Mouse (Mus musculus) intestine, embryonic 14.5 days (tissue): ENCODE results near the gene Chek2. TPM values are rescaled to one million over a fixed set of nuclear protein-coding genes. Genes with fewer than 3 reads are reported as not detected.

ENCODE experiments used
- ATAC-seq: fragments of 200-750 bp; cut with Nextera tagmentation; replicated peaks from 2 replicates; pipeline ENCODE4 v1.8.0; 2017; ENCODE audit warnings: low read depth, moderate number of reproducible peaks, moderate TSS enrichment, moderate library complexity; ENCODE audit not compliant: low FRiP score, low TSS enrichment
- DNase-seq: peaks from one replicate; pipeline ENCODE4 v3.0.0-alpha.2; 2018; ENCODE audit warnings: low spot score
- H3K27ac ChIP-seq: fragments of 300-500 bp; sonication (generic); 2 replicates; pipeline ENCODE4 v1.5.1; 2014; ENCODE audit warnings: low read depth, mild to moderate bottlenecking, control low read depth
- H3K27me3 ChIP-seq: fragments of 300-500 bp; sonication (generic); replicated peaks from 2 replicates; pipeline ENCODE4 v1.6.1; 2014; ENCODE audit warnings: low read length, control low read depth; ENCODE audit not compliant: control insufficient read depth, insufficient read depth
- H3K36me3 ChIP-seq: fragments of 300-500 bp; sonication (generic); 2 replicates; pipeline ENCODE4 v1.6.1; 2014; ENCODE audit warnings: low read length, control low read depth; ENCODE audit not compliant: control insufficient read depth, insufficient read depth
- H3K4me1 ChIP-seq: fragments of 300-500 bp; sonication (generic); replicated peaks from 2 replicates; pipeline ENCODE4 v1.6.1; 2014; ENCODE audit warnings: low read length, control low read depth, mixed read lengths; ENCODE audit not compliant: control insufficient read depth, insufficient read depth
- H3K4me2 ChIP-seq: fragments of 300-500 bp; sonication (generic); 2 replicates; pipeline ENCODE4 v1.6.1; 2014; ENCODE audit warnings: low read length
- H3K4me3 ChIP-seq: fragments of 300-500 bp; sonication (generic); 2 replicates; pipeline ENCODE4 v1.5.1; 2014; ENCODE audit warnings: low read depth, low read length, control low read depth, mixed read lengths
- H3K9ac ChIP-seq: fragments of 300-500 bp; sonication (generic); 2 replicates; pipeline ENCODE4 v1.6.1; 2014; ENCODE audit warnings: mild to moderate bottlenecking, low read length
- H3K9me3 ChIP-seq: fragments of 300-500 bp; sonication (generic); 2 replicates; pipeline ENCODE4 v1.6.1; 2016; ENCODE audit warnings: low read length, control low read depth; ENCODE audit not compliant: control insufficient read depth
- WGBS: fragments of 180-500 bp; shearing (Covaris S2); extraction: QIAGEN DNeasy Blood & Tissue Kit; methylation state at CpG from one replicate; pipeline ENCODE4 v1.1.7; 2014; 5-methylcytosine and 5-hydroxymethylcytosine counted together
- polyA plus RNA-seq: library from polyadenylated mRNA; unstranded; fragments of >200 nt; fragmentation: Nextera tagmentation; extraction: Ambion mirVana; gene quantifications from 2 replicates; pipeline ENCODE4 v1.2.1, GENCODE M21; 2014

Gene Chek2
- polyA plus RNA-seq, 1 experiment from 2014 or later = 37.8 TPM

DNA sequence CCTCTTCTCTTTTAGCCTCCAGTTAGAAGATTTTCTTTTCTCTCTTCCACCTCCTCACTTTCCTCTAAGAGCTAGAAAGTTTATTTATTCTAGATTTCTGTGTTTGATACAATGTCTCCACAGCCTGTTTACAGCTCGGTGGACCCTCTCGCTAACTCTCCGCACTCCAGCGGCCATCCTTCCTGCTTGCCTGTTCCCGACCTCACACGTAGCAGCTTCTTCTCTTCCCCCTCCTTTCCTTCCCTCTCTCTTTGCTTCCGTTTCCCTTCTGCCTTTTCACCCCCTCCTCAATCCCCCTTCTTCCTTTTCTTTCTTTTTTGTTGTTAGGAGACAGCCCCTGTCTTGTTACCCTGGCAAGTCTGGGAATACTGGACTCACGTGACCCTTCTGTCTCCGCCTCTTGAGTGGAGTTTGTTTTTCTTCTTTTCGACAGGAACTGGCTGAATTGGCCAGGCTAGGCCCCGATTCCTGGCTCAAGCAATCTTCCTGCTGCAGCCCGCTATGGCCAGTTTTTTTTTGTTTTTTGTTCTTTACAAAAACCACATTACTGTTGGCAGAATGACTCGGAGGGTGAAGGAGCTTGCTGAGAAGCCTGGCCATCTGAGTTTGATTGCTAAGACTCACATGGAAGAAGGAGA lies 19.4 kb downstream of the Chek2 start:
- peaks cover 37% of the 10 kb centered on the region for H3K36me3 ChIP-seq
- H3K4me3 ChIP-seq = peak overlapping the region; percentile 7; the same call in 1 of the 2 replicates
- H3K4me2 ChIP-seq = peak overlapping the region; percentile 42
- no peaks in the 10 kb centered on the region for H3K27me3 ChIP-seq
- 17% methylated on average over 13 of the region's 13 CpGs for WGBS
- ATAC-seq (no peak; the same call in 1 of the 2 replicates), DNase-seq (peak; percentile 63)
- H3K9ac ChIP-seq = 0 out of 2 replicates have a peak overlapping the region, but pooled peaks have one; percentile 20
- no peaks in the 10 kb centered on the region for H3K9me3 ChIP-seq
- peaks cover 15% of the 10 kb centered on the region for H3K4me1 ChIP-seq
- peak overlapping the region; percentile 83 for H3K27ac ChIP-seq

DNA sequence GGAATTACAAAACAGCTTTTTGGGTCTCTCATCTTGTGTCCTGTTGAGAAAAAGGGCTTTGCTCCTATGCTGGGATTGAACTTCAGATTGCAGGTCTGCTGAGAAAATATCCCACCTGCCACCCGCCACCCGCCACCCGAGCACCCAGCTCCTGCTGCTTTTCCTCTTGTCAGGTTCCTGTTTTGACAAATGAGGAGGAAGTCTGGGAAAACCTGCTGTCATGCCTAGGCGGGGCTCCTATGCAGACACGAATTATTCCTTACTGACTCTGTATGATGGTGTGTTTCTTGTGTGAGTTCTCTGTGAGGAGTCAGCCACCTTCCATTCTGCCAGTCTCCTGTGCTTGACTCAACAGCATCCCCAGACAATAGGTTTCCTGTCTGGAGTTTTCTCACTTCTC lies 20.7 kb downstream of the Chek2 start:
- H3K27ac ChIP-seq = no peak overlapping the region

DNA sequence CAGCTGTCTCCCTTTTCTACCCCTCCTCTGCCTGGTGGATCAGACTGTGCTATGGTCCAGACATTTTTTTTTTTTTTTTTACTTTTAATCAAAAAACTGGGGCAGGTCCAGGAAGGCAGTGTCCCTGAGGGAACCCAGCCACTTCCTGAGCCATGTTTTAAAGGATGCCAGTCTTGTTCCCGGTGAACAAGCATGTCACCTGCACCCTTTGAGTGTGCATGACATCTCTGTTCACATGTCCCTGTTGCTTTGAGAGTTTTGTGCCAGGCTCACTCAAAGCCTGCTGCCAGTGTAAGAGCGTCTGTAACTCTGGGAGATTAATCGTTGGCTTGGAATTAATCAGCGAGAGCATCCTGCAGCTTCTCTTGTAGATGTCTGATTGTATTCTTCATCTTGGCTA lies 28.7 kb downstream of the Chek2 start:
- Histone ChIP-seq H3K36me3 (peaks cover 31% of the 10 kb centered on the region), H3K27me3 (no peaks in the 10 kb centered on the region), H3K4me3 (peak overlapping the region; percentile 8; the same call in 1 of the 2 replicates), H3K27ac (peak overlapping the region; percentile 84), H3K9ac (0 out of 2 replicates have a peak overlapping the region, but pooled peaks have one; percentile 8), H3K4me1 (peaks cover 8% of the 10 kb centered on the region; the same call in 1 of the 2 replicates), H3K9me3 (no peaks in the 10 kb centered on the region), H3K4me2 (peak overlapping the region; percentile 21; the same call in 1 of the 2 replicates)
- DNase-seq (no peak), ATAC-seq (no peak)
- WGBS = 52% methylated on average over 4 of the region's 4 CpGs

More for the DNA sequence above, 20.7 kb downstream of the Chek2 start:
- no peaks in the 10 kb centered on the region for H3K9me3 ChIP-seq
- peaks cover 37% of the 10 kb centered on the region for H3K36me3 ChIP-seq
- no peak for DNase-seq
- WGBS = 84% methylated on average over 5 of the region's 5 CpGs
- H3K4me1 ChIP-seq = peaks cover 15% of the 10 kb centered on the region
- no peak overlapping the region for H3K4me2 ChIP-seq
- no peak overlapping the region for H3K9ac ChIP-seq
- H3K4me3 ChIP-seq = no peak overlapping the region
- ATAC-seq = no peak
- H3K27me3 ChIP-seq = no peaks in the 10 kb centered on the region

DNA sequence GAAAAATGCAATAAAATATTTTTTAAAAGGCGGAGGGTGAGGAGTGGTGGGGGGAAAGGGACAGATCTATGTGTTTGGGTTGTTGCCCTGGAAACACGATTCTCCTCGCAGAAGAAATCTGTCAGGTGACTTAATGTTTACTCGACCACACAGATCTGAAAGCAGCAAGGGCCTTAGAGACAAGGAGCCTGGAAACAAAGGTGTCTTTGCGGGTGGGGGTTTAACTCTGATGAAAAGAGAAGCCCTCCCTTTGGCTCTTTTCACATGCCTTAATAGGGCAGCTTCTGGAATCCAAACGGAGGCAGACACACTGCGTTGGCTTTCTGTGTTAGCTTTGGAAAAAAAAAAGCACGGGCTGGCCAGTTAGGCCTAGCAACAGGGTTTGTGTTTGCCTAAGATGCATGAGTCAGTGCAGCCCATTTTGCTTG lies 29.5 kb downstream of the Chek2 start:
- no peaks in the 10 kb centered on the region for H3K9me3 ChIP-seq
- WGBS = 18% methylated on average over 8 of the region's 8 CpGs
- peaks cover 8% of the 10 kb centered on the region; the same call in 1 of the 2 replicates for H3K4me1 ChIP-seq
- ATAC-seq (0 out of 2 replicates have a peak, but pooled peaks have one; percentile 70), DNase-seq (peak; percentile 72)
- H3K4me3 ChIP-seq = no peak overlapping the region
- peak overlapping the region; percentile 84 for H3K27ac ChIP-seq
- H3K4me2 ChIP-seq = no peak overlapping the region
- H3K27me3 ChIP-seq = no peaks in the 10 kb centered on the region
- peaks cover 33% of the 10 kb centered on the region for H3K36me3 ChIP-seq
- H3K9ac ChIP-seq = 0 out of 2 replicates have a peak overlapping the region, but pooled peaks have one; percentile 6

DNA sequence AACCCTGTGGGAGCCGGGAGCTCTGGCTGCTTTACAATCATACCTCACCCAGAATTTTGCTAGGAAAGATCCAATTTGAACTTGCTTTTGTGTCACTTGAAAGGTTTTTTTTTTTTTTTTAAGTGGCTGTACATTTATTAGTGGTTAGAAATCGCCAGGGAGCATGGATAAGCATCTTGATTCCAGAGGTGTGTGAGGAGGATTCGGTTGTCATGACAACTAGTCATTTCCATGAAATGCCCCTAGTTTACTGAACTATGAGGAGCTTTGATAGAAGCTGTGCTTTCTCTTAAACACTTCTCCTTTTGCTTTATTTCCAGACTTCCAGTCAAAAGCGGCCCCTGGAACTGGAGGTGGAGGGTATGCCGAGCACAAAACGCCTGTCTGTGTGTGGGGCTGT lies 33.4 kb downstream of the Chek2 start:
- DNase-seq (no peak), ATAC-seq (no peak)
- Histone ChIP-seq H3K36me3 (peaks cover 26% of the 10 kb centered on the region), H3K9me3 (no peaks in the 10 kb centered on the region), H3K4me3 (no peak overlapping the region), H3K9ac (no peak overlapping the region), H3K27ac (no peak overlapping the region), H3K4me2 (no peak overlapping the region), H3K4me1 (peaks cover 7% of the 10 kb centered on the region; the same call in 1 of the 2 replicates), H3K27me3 (no peaks in the 10 kb centered on the region)
- 89% methylated on average over 6 of the region's 6 CpGs for WGBS

DNA sequence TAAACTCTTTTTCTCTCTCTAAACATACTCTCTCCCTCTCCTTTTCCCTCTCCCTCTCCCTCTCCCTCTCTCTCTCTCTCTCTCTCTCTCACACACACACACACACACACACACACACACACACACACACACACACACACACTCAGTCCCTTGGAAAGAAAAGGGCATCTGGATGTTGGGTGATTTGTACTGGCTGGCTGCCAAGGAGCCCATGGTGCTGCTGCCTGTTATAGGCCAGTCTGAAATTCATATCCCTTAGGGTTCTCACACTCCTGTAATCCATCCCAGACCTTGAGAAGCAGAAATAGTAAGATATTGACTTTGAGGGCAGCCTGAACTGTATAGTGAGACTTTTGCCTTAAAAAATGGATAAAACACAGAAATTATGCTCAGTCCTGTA lies 34.9 kb downstream of the Chek2 start:
- Histone ChIP-seq H3K27ac (no peak overlapping the region), H3K36me3 (peaks cover 26% of the 10 kb centered on the region), H3K4me3 (no peak overlapping the region), H3K9ac (no peak overlapping the region), H3K4me1 (no peaks in the 10 kb centered on the region), H3K4me2 (no peak overlapping the region), H3K9me3 (no peaks in the 10 kb centered on the region), H3K27me3 (no peaks in the 10 kb centered on the region)
- DNase-seq (no peak), ATAC-seq (no peak)

DNA sequence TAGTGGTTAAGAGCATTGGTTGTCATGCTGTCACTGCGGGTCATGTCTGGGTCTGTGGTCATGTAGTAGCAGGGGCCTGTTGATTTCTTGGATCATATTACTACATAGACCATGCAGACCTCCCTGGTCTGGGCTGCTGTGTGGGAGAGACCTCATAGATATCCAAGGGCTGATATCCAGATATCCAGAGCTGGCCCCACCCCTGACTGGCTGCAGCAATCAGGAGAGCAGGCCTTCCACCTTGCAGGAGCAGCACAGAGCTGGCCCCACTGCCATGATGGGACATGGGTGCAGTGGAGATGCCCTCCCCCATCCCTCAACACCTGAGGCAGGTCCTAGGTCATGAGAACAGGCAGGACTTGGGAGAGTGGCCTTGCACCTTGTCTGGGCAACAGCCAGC lies 35.5 kb downstream of the Chek2 start:
- DNase-seq = no peak
- 96% methylated on average over 1 of the region's 1 CpGs for WGBS
- H3K4me3 ChIP-seq = no peak overlapping the region
- no peaks in the 10 kb centered on the region for H3K9me3 ChIP-seq
- H3K36me3 ChIP-seq = peaks cover 26% of the 10 kb centered on the region
- no peak for ATAC-seq
- H3K4me2 ChIP-seq = no peak overlapping the region
- no peak overlapping the region for H3K27ac ChIP-seq
- no peak overlapping the region for H3K9ac ChIP-seq
- H3K4me1 ChIP-seq = 0 out of 2 replicates have a peak, but pooled peaks cover under 1% of the 10 kb centered on the region
- no peaks in the 10 kb centered on the region for H3K27me3 ChIP-seq

DNA sequence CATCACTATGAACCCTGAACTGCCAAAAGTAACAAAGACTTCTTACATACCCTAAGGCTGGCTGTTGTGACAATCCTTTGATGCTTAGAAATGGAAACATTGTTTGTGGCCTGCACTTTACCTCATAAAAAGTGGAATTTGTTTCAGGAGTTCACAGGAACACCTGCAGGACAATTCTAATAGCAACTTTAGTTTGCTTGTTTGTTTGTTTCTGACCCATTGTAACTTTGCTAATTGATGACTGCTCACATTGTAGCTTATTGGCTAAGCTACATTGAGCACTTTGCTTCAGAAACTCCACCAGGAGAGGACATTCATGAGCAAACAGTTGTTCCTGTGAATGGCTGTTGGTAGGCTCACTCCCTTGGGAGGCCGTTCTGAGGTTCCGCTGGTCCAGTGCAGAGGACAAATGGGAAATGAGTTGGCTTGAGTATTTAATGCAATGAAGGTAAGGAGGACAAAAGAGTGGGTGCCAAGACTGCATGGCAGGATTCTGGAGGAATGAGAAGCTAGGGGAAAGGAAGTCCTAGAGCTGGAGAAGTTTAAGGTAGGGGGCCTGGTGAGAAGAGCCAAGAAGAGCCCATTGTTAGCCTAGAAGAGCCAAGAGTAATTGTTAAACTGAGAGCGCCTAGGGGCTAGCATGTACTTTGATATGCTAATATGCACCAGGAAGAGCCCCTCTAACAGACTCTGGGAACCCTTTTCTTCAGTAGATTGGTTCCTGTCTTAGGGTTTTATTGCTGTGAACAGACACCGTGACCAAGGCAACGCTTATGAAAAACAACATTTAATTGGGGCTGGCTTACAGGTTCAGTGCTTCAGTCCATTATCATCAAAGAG lies 38.1 kb downstream of the Chek2 start:
- Histone ChIP-seq H3K36me3 (peaks cover 11% of the 10 kb centered on the region), H3K27me3 (no peaks in the 10 kb centered on the region), H3K9me3 (no peaks in the 10 kb centered on the region), H3K4me1 (peaks cover 6% of the 10 kb centered on the region; the same call in 1 of the 2 replicates), H3K4me3 (no peak overlapping the region), H3K27ac (no peak overlapping the region), H3K4me2 (no peak overlapping the region), H3K9ac (no peak overlapping the region)
- no peak for DNase-seq
- 86% methylated on average over 5 of the region's 5 CpGs for WGBS
- no peak for ATAC-seq
